Mouse (Mus musculus) heart, embryonic 15.5 days (tissue): Measurements from ENCODE around the gene Prep. TPM values are rescaled to one million over a fixed set of nuclear protein-coding genes. Genes with fewer than 3 reads are reported as not detected.

ENCODE experiments used
- ATAC-seq: fragments of 200-750 bp; cut with Nextera tagmentation; replicated peaks from 2 replicates; pipeline ENCODE4 v1.8.0; 2017; ENCODE audit warnings: low read depth, moderate TSS enrichment; ENCODE audit not compliant: insufficient number of reproducible peaks, insufficient read depth, low FRiP score
- H3K27ac ChIP-seq: fragments of 300-500 bp; sonication (generic); 2 replicates; pipeline ENCODE4 v1.5.1; 2015; ENCODE audit warnings: mild to moderate bottlenecking, inconsistent platforms
- H3K27me3 ChIP-seq: fragments of 300-500 bp; sonication (generic); 2 replicates; pipeline ENCODE4 v1.6.1; 2015; ENCODE audit warnings: inconsistent platforms
- H3K36me3 ChIP-seq: fragments of 300-500 bp; sonication (generic); 2 replicates; pipeline ENCODE4 v1.6.1; 2015; ENCODE audit warnings: mild to moderate bottlenecking, inconsistent platforms
- H3K4me1 ChIP-seq: fragments of 300-500 bp; sonication (generic); replicated peaks from 2 replicates; pipeline ENCODE4 v1.6.1; 2015; ENCODE audit warnings: inconsistent platforms
- H3K4me2 ChIP-seq: fragments of 300-500 bp; sonication (generic); 2 replicates; pipeline ENCODE4 v1.6.1; 2015; ENCODE audit warnings: inconsistent platforms, mild to moderate bottlenecking, moderate library complexity
- H3K4me3 ChIP-seq: fragments of 300-500 bp; sonication (generic); 2 replicates; pipeline ENCODE4 v1.5.1; 2015; ENCODE audit warnings: mild to moderate bottlenecking, inconsistent platforms
- H3K9ac ChIP-seq: fragments of 300-500 bp; sonication (generic); 2 replicates; pipeline ENCODE4 v1.6.1; 2015; ENCODE audit warnings: mild to moderate bottlenecking, inconsistent platforms
- H3K9me3 ChIP-seq: fragments of 300-500 bp; sonication (generic); replicated peaks from 2 replicates; pipeline ENCODE4 v1.6.1; 2016; ENCODE audit warnings: inconsistent platforms
- WGBS: fragments of 180-500 bp; shearing (Covaris S2); methylation state at CpG from one replicate; pipeline ENCODE4 v1.1.7; 2015; ENCODE audit warnings: mixed read lengths; 5-methylcytosine and 5-hydroxymethylcytosine counted together
- microRNA-seq: library from miRNA; unstranded; fragments of <30 nt; microRNA quantifications from one replicate; pipeline ENCODE4, GENCODE M21; 2016
- polyA plus RNA-seq: library from polyadenylated mRNA; unstranded; fragments of >200 nt; fragmentation: Nextera tagmentation; extraction: Ambion mirVana; gene quantifications from 2 replicates; pipeline ENCODE4 v1.2.1, GENCODE M21; 2015

The Prep gene
- polyA plus RNA-seq, 1 experiment from 2014 or later, result 23.9 TPM

GRCm38 (mm10) chr10:45193330-45194310 lies 126.6 kb downstream of the Prep start:
- no peak overlapping the region for H3K27ac ChIP-seq
- no peak overlapping the region for H3K9ac ChIP-seq
- H3K9me3 ChIP-seq, result no peaks in the 10 kb centered on the region
- H3K36me3 ChIP-seq, result no peaks in the 10 kb centered on the region
- ATAC-seq, result no peak
- H3K4me3 ChIP-seq, result no peak overlapping the region
- H3K4me2 ChIP-seq, result no peak overlapping the region
- WGBS, result 57% methylated on average over 14 of the region's 14 CpGs
- H3K27me3 ChIP-seq, result no peaks in the 10 kb centered on the region
- no peaks in the 10 kb centered on the region for H3K4me1 ChIP-seq

- no peak for ATAC-seq
- Histone ChIP-seq H3K9ac (no peak overlapping the region), H3K27me3 (no peaks in the 10 kb centered on the region), H3K36me3 (no peaks in the 10 kb centered on the region), H3K4me2 (no peak overlapping the region), H3K4me3 (no peak overlapping the region), H3K9me3 (no peaks in the 10 kb centered on the region), H3K27ac (no peak overlapping the region), H3K4me1 (no peaks in the 10 kb centered on the region)
- WGBS, result 76% methylated on average over 5 of the region's 5 CpGs
These were observed 127.5 kb downstream of the Prep start for GRCm38 (mm10) chr10:45194531-45194930.

GRCm38 (mm10) chr10:45204582-45204981 lies 137.6 kb downstream of the Prep start:
- no peaks in the 10 kb centered on the region for H3K36me3 ChIP-seq
- no peak overlapping the region for H3K27ac ChIP-seq
- no peak overlapping the region for H3K4me2 ChIP-seq
- no peaks in the 10 kb centered on the region for H3K9me3 ChIP-seq
- ATAC-seq, result no peak
- no peaks in the 10 kb centered on the region for H3K27me3 ChIP-seq
- WGBS, result 52% methylated on average over 1 of the region's 1 CpGs
- no peak overlapping the region for H3K4me3 ChIP-seq
- no peaks in the 10 kb centered on the region for H3K4me1 ChIP-seq
- no peak overlapping the region for H3K9ac ChIP-seq

- H3K4me2 ChIP-seq, result no peak overlapping the region
- H3K27me3 ChIP-seq, result no peaks in the 10 kb centered on the region
- no peak overlapping the region for H3K4me3 ChIP-seq
- H3K27ac ChIP-seq, result no peak overlapping the region
- H3K36me3 ChIP-seq, result no peaks in the 10 kb centered on the region
- peaks cover under 1% of the 10 kb centered on the region; the same call in 1 of the 2 replicates for H3K4me1 ChIP-seq
- H3K9ac ChIP-seq, result no peak overlapping the region
- H3K9me3 ChIP-seq, result no peaks in the 10 kb centered on the region
- ATAC-seq, result no peak
These were observed 143.2 kb downstream of the Prep start for GRCm38 (mm10) chr10:45210201-45210600.

GRCm38 (mm10) chr10:45216676-45217075 lies 149.7 kb downstream of the Prep start:
- Histone ChIP-seq H3K9me3 (no peaks in the 10 kb centered on the region), H3K4me3 (no peak overlapping the region), H3K27me3 (no peaks in the 10 kb centered on the region), H3K9ac (no peak overlapping the region), H3K36me3 (no peaks in the 10 kb centered on the region), H3K4me1 (peaks cover 16% of the 10 kb centered on the region), H3K27ac (peak overlapping the region; percentile 62), H3K4me2 (no peak overlapping the region)
- 30% methylated on average over 7 of the region's 7 CpGs for WGBS
- no peak for ATAC-seq

Small RNAs within 50 kb of the gene (microRNA-seq; reads per million reads assigned to microRNA genes)
- not detected for gene Gm23766

Other genes starting within 250 kb of the Prep start
- gene Popdc3, start 110.9 kb downstream of the Prep start, polyA plus RNA-seq, result 39.3 and 47.7 TPM in 2 replicates